Mouse (Mus musculus) neutrophil, adult 5-6 weeks (primary cell): Measurements from ENCODE around the gene Zfp827. TPM values are rescaled to one million over a fixed set of nuclear protein-coding genes. Genes with fewer than 3 reads are reported as not detected.
"Not testable (repeated sequence)": the region's sequence is repeated elsewhere in the genome, so short reads cannot be mapped to it uniquely, and the experiment has no call there.

Experiments
- ATAC-seq: fragments of 151-379, 151-347 bp; 2 replicates; pipeline ENCODE4 v1.8.0; 2017; ENCODE audit warnings: mild to moderate bottlenecking, moderate TSS enrichment; ENCODE audit not compliant: insufficient number of reproducible peaks, poor library complexity, low FRiP score, severe bottlenecking; ENCODE audit errors: extremely low read depth
- total RNA-seq: library from RNA; stranded (forward); fragments of 200-1000 nt; gene quantifications from 2 replicates; pipeline ENCODE4 v1.2.3, GENCODE M21; 2017

The Zfp827 gene
- total RNA-seq, 1 experiment from 2014 or later, result 4.1 TPM

- ATAC-seq, result no peak
These were observed 75.1 kb downstream of the Zfp827 start for GRCm38 (mm10) chr8:79103185-79103878.

GRCm38 (mm10) chr8:79103923-79104580 lies 75.8 kb downstream of the Zfp827 start:
- ATAC-seq, result no peak

GRCm38 (mm10) chr8:79104634-79105033 lies 76.4 kb downstream of the Zfp827 start:
- ATAC-seq, result no peak

- no peak for ATAC-seq
These were observed 76.9 kb downstream of the Zfp827 start for GRCm38 (mm10) chr8:79105186-79105585.

- ATAC-seq, result no peak
These were observed 83.2 kb downstream of the Zfp827 start for GRCm38 (mm10) chr8:79111461-79111860.

GRCm38 (mm10) chr8:79112480-79112879 lies 84.2 kb downstream of the Zfp827 start:
- ATAC-seq, result no peak

- ATAC-seq, result no peak
These were observed 85.3 kb downstream of the Zfp827 start for GRCm38 (mm10) chr8:79113533-79113932.

GRCm38 (mm10) chr8:79114561-79114960 lies 86.3 kb downstream of the Zfp827 start:
- no peak for ATAC-seq

- no peak for ATAC-seq
These were observed 88.2 kb downstream of the Zfp827 start for GRCm38 (mm10) chr8:79116436-79116835.

GRCm38 (mm10) chr8:79117711-79118110 lies 89.5 kb downstream of the Zfp827 start:
- no peak for ATAC-seq

GRCm38 (mm10) chr8:79121614-79122013 lies 93.4 kb downstream of the Zfp827 start:
- ATAC-seq, result no peak

GRCm38 (mm10) chr8:79124231-79124630 lies 96.0 kb downstream of the Zfp827 start:
- no peak for ATAC-seq

- no peak for ATAC-seq
These were observed 99.1 kb downstream of the Zfp827 start for GRCm38 (mm10) chr8:79127211-79127816.

GRCm38 (mm10) chr8:79128534-79128933 lies 100.3 kb downstream of the Zfp827 start:
- ATAC-seq, result not testable (repeated sequence)

- ATAC-seq, result no peak
These were observed 111.4 kb downstream of the Zfp827 start for GRCm38 (mm10) chr8:79139614-79140013.

- no peak for ATAC-seq
These were observed 112.7 kb downstream of the Zfp827 start for GRCm38 (mm10) chr8:79140981-79141380.

GRCm38 (mm10) chr8:79141592-79141991 lies 113.4 kb downstream of the Zfp827 start:
- no peak for ATAC-seq

GRCm38 (mm10) chr8:79143729-79144128 lies 115.5 kb downstream of the Zfp827 start:
- no peak for ATAC-seq

- no peak for ATAC-seq
These were observed 117.0 kb downstream of the Zfp827 start for GRCm38 (mm10) chr8:79145210-79145609.

GRCm38 (mm10) chr8:79145626-79146025 lies 117.4 kb downstream of the Zfp827 start:
- no peak for ATAC-seq
